Mouse (Mus musculus): ENCODE data around the gene Tpra1.

Gene Tpra1

GRCm38 (mm10) chr6:88939281-88940089, 37.4 kb downstream of the Tpra1 start:
- in situ Hi-C loops (cut with MboI; ENCODE audit: unreplicated experiment in 2 of 2), result loop anchor here (10.0 to 25.0 kb wide), 2 partner anchors 415 to 1398 kb away; partner anchors contain the start of genes Chst13 (in 2 of the 2) and Uroc1 (in 2 of the 2)

- in situ Hi-C loops (cut with MboI; ENCODE audit: unreplicated experiment in 2 of 2), result loop anchor here (25.0 kb wide), 1 partner anchor 1397 kb away; the partner anchor contains the start of genes Chst13 (in 2 of the 2) and Uroc1 (in 2 of the 2)
Observed at GRCm38 (mm10) chr6:88940090-88940916, 38.3 kb downstream of the Tpra1 start.

GRCm38 (mm10) chr6:88941628-88942027, 39.6 kb downstream of the Tpra1 start:
- in situ Hi-C loops (cut with MboI; ENCODE audit: unreplicated experiment in 2 of 2), result loop anchor here (25.0 kb wide), 1 partner anchor 1396 kb away; the partner anchor contains the start of genes Chst13 (in 2 of the 2) and Uroc1 (in 2 of the 2)

- in situ Hi-C loops (cut with MboI; ENCODE audit: unreplicated experiment in 2 of 2), result loop anchor here (25.0 kb wide), 1 partner anchor 1395 kb away; the partner anchor contains the start of genes Chst13 (in 2 of the 2) and Uroc1 (in 2 of the 2)
Observed at GRCm38 (mm10) chr6:88942595-88942994, 40.5 kb downstream of the Tpra1 start.

- in situ Hi-C loops (cut with MboI; ENCODE audit: unreplicated experiment in 2 of 2), result loop anchor here (25.0 kb wide), 1 partner anchor 1394 kb away; the partner anchor contains the start of genes Chst13 (in 2 of the 2) and Uroc1 (in 2 of the 2)
Observed at GRCm38 (mm10) chr6:88943666-88944065, 41.6 kb downstream of the Tpra1 start.

GRCm38 (mm10) chr6:88946442-88946841, 44.4 kb downstream of the Tpra1 start:
- in situ Hi-C loops (cut with MboI; ENCODE audit: unreplicated experiment in 2 of 2), result loop anchor here (25.0 kb wide), 1 partner anchor 1391 kb away; the partner anchor contains the start of genes Chst13 (in 2 of the 2) and Uroc1 (in 2 of the 2)

- in situ Hi-C loops (cut with MboI; ENCODE audit: unreplicated experiment in 2 of 2), result loop anchor here (25.0 kb wide), 1 partner anchor 1390 kb away; the partner anchor contains the start of genes Chst13 (in 2 of the 2) and Uroc1 (in 2 of the 2)
Observed at GRCm38 (mm10) chr6:88947771-88948170, 45.7 kb downstream of the Tpra1 start.

- in situ Hi-C loops (cut with MboI; ENCODE audit: unreplicated experiment in 2 of 2), result loop anchor here in 1 of 2 experiments (25.0 kb wide), 1 partner anchor 1606 kb away; no protein-coding TSS in a partner anchor
Observed at GRCm38 (mm10) chr6:88956725-88957124, 54.7 kb downstream of the Tpra1 start.

GRCm38 (mm10) chr6:88957313-88957712, 55.3 kb downstream of the Tpra1 start:
- in situ Hi-C loops (cut with MboI; ENCODE audit: unreplicated experiment in 2 of 2), result loop anchor here in 1 of 2 experiments (25.0 kb wide), 1 partner anchor 1605 kb away; no protein-coding TSS in a partner anchor

GRCm38 (mm10) chr6:88957801-88958211, 55.8 kb downstream of the Tpra1 start:
- in situ Hi-C loops (cut with MboI; ENCODE audit: unreplicated experiment in 2 of 2), result loop anchor here in 1 of 2 experiments (25.0 kb wide), 1 partner anchor 1604 kb away; no protein-coding TSS in a partner anchor

- in situ Hi-C loops (cut with MboI; ENCODE audit: unreplicated experiment in 2 of 2), result loop anchor here in 1 of 2 experiments (25.0 kb wide), 1 partner anchor 1604 kb away; no protein-coding TSS in a partner anchor
Observed at GRCm38 (mm10) chr6:88958305-88958704, 56.3 kb downstream of the Tpra1 start.

- in situ Hi-C loops (cut with MboI; ENCODE audit: unreplicated experiment in 2 of 2), result loop anchor here in 1 of 2 experiments (25.0 kb wide), 1 partner anchor 1602 kb away; no protein-coding TSS in a partner anchor
Observed at GRCm38 (mm10) chr6:88959834-88960233, 57.8 kb downstream of the Tpra1 start.

- in situ Hi-C loops (cut with MboI; ENCODE audit: unreplicated experiment in 2 of 2), result loop anchor here in 1 of 2 experiments (25.0 kb wide), 1 partner anchor 1601 kb away; no protein-coding TSS in a partner anchor
Observed at GRCm38 (mm10) chr6:88960941-88961340, 58.9 kb downstream of the Tpra1 start.
